Mouse (Mus musculus) heart, adult 2 months (tissue): Measurements from ENCODE around the gene Mief1. TPM values are rescaled to one million over a fixed set of nuclear protein-coding genes. Genes with fewer than 3 reads are reported as not detected.

Experiments
- DNase-seq, 2 experiments: peaks; one replicate each; pipeline ENCODE4 v3.0.0; 2021
- H3K27ac ChIP-seq: fragments of 200-600 bp; 2 replicates; pipeline ENCODE4 v1.8.1; 2022
- H3K27me3 ChIP-seq: fragments of 200-500 bp; 2 replicates; pipeline ENCODE4 v1.6.1; 2012; ENCODE audit warnings: mild to moderate bottlenecking, low read length, inconsistent platforms, mixed read lengths; ENCODE audit not compliant: control insufficient read depth, insufficient read depth
- H3K36me3 ChIP-seq: fragments of 200-500 bp; 2 replicates; pipeline ENCODE4 v1.6.1; 2012; ENCODE audit warnings: low read length, inconsistent platforms; ENCODE audit not compliant: control insufficient read depth, insufficient read depth
- H3K4me1 ChIP-seq: fragments of 200-500 bp; 2 replicates; pipeline ENCODE4 v1.6.1; 2011; ENCODE audit warnings: low read length; ENCODE audit not compliant: control insufficient read depth, insufficient read depth
- H3K4me3 ChIP-seq: fragments of 200-600 bp; 2 replicates; pipeline ENCODE4 v1.8.1; 2022
- H3K79me2 ChIP-seq: fragments of 200-500 bp; replicated peaks from 2 replicates; pipeline ENCODE4 v1.6.1; 2012; ENCODE audit warnings: mild to moderate bottlenecking, inconsistent platforms, low read length, moderate library complexity, mixed read lengths; ENCODE audit not compliant: control insufficient read depth, insufficient read depth
- H3K9ac ChIP-seq: fragments of 200-500 bp; 2 replicates; pipeline ENCODE4 v1.6.1; 2012; ENCODE audit warnings: low read depth, mild to moderate bottlenecking, control low read depth, inconsistent platforms, low read length, mixed read lengths
- CTCF ChIP-seq: fragments of 200-600 bp; IDR thresholded peaks from 2 replicates; pipeline ENCODE4 v1.8.1; 2022; ENCODE audit warnings: antibody characterized with exemption, mild to moderate bottlenecking, moderate library complexity
- EP300 ChIP-seq: fragments of 200-500 bp; IDR thresholded peaks from 2 replicates; pipeline ENCODE4 v1.6.1; 2011; ENCODE audit warnings: low read depth, low read length, control low read depth; ENCODE audit not compliant: insufficient read depth
- POLR2A ChIP-seq: fragments of 200-500 bp; IDR thresholded peaks from 2 replicates; pipeline ENCODE4 v1.6.1; 2011; ENCODE audit warnings: mild to moderate bottlenecking, low read depth, low read length, control low read depth; ENCODE audit not compliant: insufficient read depth
- WGBS: fragments of 180-500 bp; shearing (Covaris S2); methylation state at CpG from one replicate; pipeline ENCODE4 v1.1.7; 2018; 5-methylcytosine and 5-hydroxymethylcytosine counted together
- intact Hi-C: fragments of 180-260 bp; cut with DNase I; formaldehyde crosslinking; loops from one replicate; pipeline ENCODE4 v1.15.1; 2025
- polyA plus RNA-seq: library from polyadenylated mRNA; depleted of rRNA; stranded (reverse); fragments of >200 nt; gene quantifications from 2 replicates; pipeline ENCODE4 v1.2.3, GENCODE M21; 2012
- total RNA-seq, 2 experiments: library from RNA; stranded (reverse); gene quantifications; 2 replicates each; pipeline ENCODE4 v1.2.3; 2021

The Mief1 gene
- total and polyA plus RNA-seq, 3 experiments, result 12.2 to 29.5 (median 27.0) TPM

- H3K36me3 ChIP-seq, result peaks cover 19% of the 10 kb centered on the region
- H3K27me3 ChIP-seq, result no peaks in the 10 kb centered on the region
- peak overlapping the region; percentile 99 for H3K27ac ChIP-seq
- H3K4me1 ChIP-seq, result peaks cover 14% of the 10 kb centered on the region
- no peak for DNase-seq
- no peak for TF ChIP-seq CTCF
- 0 out of 2 replicates have a peak, but pooled peaks have one; percentile 27 for TF ChIP-seq POLR2A
- TF ChIP-seq EP300, result no peak
- H3K9ac ChIP-seq, result peak overlapping the region; percentile 83
- no peaks in the 10 kb centered on the region for H3K79me2 ChIP-seq
- 38% methylated on average over 12 of the region's 12 CpGs for WGBS
- intact Hi-C loops, result loop anchor here (10.0 kb wide), 2 partner anchors 312 to 938 kb away; partner anchors contain the start of gene Mrtfa
- H3K4me3 ChIP-seq, result peak overlapping the region; percentile 100
Measured at GRCm38 (mm10) chr15:80256656-80257601, 23.1 kb downstream of the Mief1 start.

GRCm38 (mm10) chr15:80257602-80258239, 23.9 kb downstream of the Mief1 start:
- intact Hi-C loops, result loop anchor here (10.0 kb wide), 2 partner anchors 313 to 937 kb away; partner anchors contain the start of gene Mrtfa
- H3K79me2 ChIP-seq, result no peaks in the 10 kb centered on the region
- no peak for DNase-seq
- H3K27ac ChIP-seq, result no peak overlapping the region; the same call in 1 of the 2 replicates
- H3K36me3 ChIP-seq, result peaks cover 19% of the 10 kb centered on the region
- no peaks in the 10 kb centered on the region for H3K27me3 ChIP-seq
- 13% methylated on average over 4 of the region's 4 CpGs for WGBS
- H3K9ac ChIP-seq, result no peak overlapping the region
- H3K4me3 ChIP-seq, result no peak overlapping the region
- peaks cover 14% of the 10 kb centered on the region for H3K4me1 ChIP-seq
- TF ChIP-seq POLR2A (peak; percentile 51; the same call in 1 of the 2 replicates), EP300 (0 out of 2 replicates have a peak, but pooled peaks have one; percentile 17), CTCF (no peak)

- Histone ChIP-seq H3K4me3 (no peak overlapping the region), H3K79me2 (no peaks in the 10 kb centered on the region), H3K27me3 (no peaks in the 10 kb centered on the region), H3K4me1 (peaks cover 14% of the 10 kb centered on the region), H3K9ac (no peak overlapping the region), H3K36me3 (peaks cover 19% of the 10 kb centered on the region), H3K27ac (no peak overlapping the region)
- TF ChIP-seq CTCF, result no peak
- 0 out of 2 replicates have a peak, but pooled peaks have one; percentile 7 for TF ChIP-seq EP300
- TF ChIP-seq POLR2A, result peak; percentile 9; the same call in 1 of the 2 replicates
- 49% methylated on average over 11 of the region's 11 CpGs for WGBS
- intact Hi-C loops, result loop anchor here (10.0 kb wide), 2 partner anchors 314 to 936 kb away; partner anchors contain the start of gene Mrtfa
- DNase-seq, result peak in 1 of 2 experiments; percentile 29
Measured at GRCm38 (mm10) chr15:80258240-80259170, 24.7 kb downstream of the Mief1 start.

GRCm38 (mm10) chr15:80259406-80260045, 25.7 kb downstream of the Mief1 start:
- peaks cover 19% of the 10 kb centered on the region for H3K36me3 ChIP-seq
- no peak overlapping the region for H3K27ac ChIP-seq
- TF ChIP-seq POLR2A (no peak), EP300 (no peak), CTCF (no peak)
- no peak for DNase-seq
- WGBS, result 70% methylated on average over 8 of the region's 8 CpGs
- H3K27me3 ChIP-seq, result no peaks in the 10 kb centered on the region
- no peak overlapping the region for H3K4me3 ChIP-seq
- intact Hi-C loops, result loop anchor here (5.0 to 10.0 kb wide), 7 partner anchors 32 to 935 kb away; partner anchors contain the start of genes Adsl and Mrtfa
- no peak overlapping the region for H3K9ac ChIP-seq
- peaks cover 12% of the 10 kb centered on the region for H3K4me1 ChIP-seq
- no peaks in the 10 kb centered on the region for H3K79me2 ChIP-seq
